Mouse (Mus musculus) lung, postnatal 0 days (tissue): ENCODE measurements around the gene Focad. TPM values are rescaled to one million over a fixed set of nuclear protein-coding genes. Genes with fewer than 3 reads are reported as not detected.

Source experiments
- ATAC-seq: fragments of 200-750 bp; cut with Nextera tagmentation; 2 replicates; pipeline ENCODE4 v1.8.0; 2017; ENCODE audit warnings: moderate library complexity
- DNase-seq: peaks from one replicate; pipeline ENCODE4 v3.0.0-alpha.2; 2016; ENCODE audit warnings: low spot score
- H3K27ac ChIP-seq: fragments of 300-500 bp; sonication (generic); 2 replicates; pipeline ENCODE4 v1.5.1; 2014; ENCODE audit warnings: antibody characterized with exemption, mild to moderate bottlenecking, low read length, mixed read lengths
- H3K27me3 ChIP-seq: fragments of 300-500 bp; sonication (generic); replicated peaks from 2 replicates; pipeline ENCODE4 v1.6.1; 2014; ENCODE audit warnings: low read length, mixed read lengths; ENCODE audit not compliant: insufficient read depth
- H3K36me3 ChIP-seq: fragments of 300-500 bp; sonication (generic); 2 replicates; pipeline ENCODE4 v1.6.1; 2014; ENCODE audit warnings: low read length, mixed read lengths; ENCODE audit not compliant: insufficient read depth
- H3K4me1 ChIP-seq: fragments of 300-500 bp; sonication (generic); 2 replicates; pipeline ENCODE4 v1.6.1; 2014; ENCODE audit warnings: antibody characterized with exemption, low read depth, low read length, mixed read lengths; ENCODE audit not compliant: insufficient read depth
- H3K4me2 ChIP-seq: fragments of 300-500 bp; sonication (generic); replicated peaks from 2 replicates; pipeline ENCODE4 v1.6.1; 2014; ENCODE audit warnings: low read depth, mild to moderate bottlenecking, low read length, moderate library complexity, mixed read lengths
- H3K4me3 ChIP-seq: fragments of 300-500 bp; sonication (generic); 2 replicates; pipeline ENCODE4 v1.5.1; 2014; ENCODE audit warnings: low read depth, low read length
- H3K9ac ChIP-seq: fragments of 300-500 bp; sonication (generic); replicated peaks from 2 replicates; pipeline ENCODE4 v1.6.1; 2014; ENCODE audit warnings: low read depth, mild to moderate bottlenecking
- H3K9me3 ChIP-seq: fragments of 300-500 bp; sonication (generic); 2 replicates; pipeline ENCODE4 v1.6.1; 2016; ENCODE audit warnings: low read length, mixed read lengths
- CTCF ChIP-seq: IDR thresholded peaks from 2 replicates; pipeline ENCODE4 v1.5.1; 2016; ENCODE audit warnings: antibody characterized with exemption, mild to moderate bottlenecking
- EP300 ChIP-seq: IDR thresholded peaks from 2 replicates; pipeline ENCODE4 v1.6.1; 2016; ENCODE audit warnings: antibody characterized with exemption, mild to moderate bottlenecking, control low read depth
- WGBS: fragments of 180-500 bp; shearing (Covaris S2); extraction: QIAGEN DNeasy Blood & Tissue Kit; methylation state at CpG from one replicate; pipeline ENCODE4 v1.1.7; 2014; 5-methylcytosine and 5-hydroxymethylcytosine counted together
- polyA plus RNA-seq: library from polyadenylated mRNA; unstranded; fragments of >200 nt; fragmentation: Nextera tagmentation; extraction: Ambion mirVana; gene quantifications from 2 replicates; pipeline ENCODE4 v1.2.1, GENCODE M21; 2015

Focad gene
- polyA plus RNA-seq, 1 experiment from 2014 or later, result 6.3 TPM

DNA sequence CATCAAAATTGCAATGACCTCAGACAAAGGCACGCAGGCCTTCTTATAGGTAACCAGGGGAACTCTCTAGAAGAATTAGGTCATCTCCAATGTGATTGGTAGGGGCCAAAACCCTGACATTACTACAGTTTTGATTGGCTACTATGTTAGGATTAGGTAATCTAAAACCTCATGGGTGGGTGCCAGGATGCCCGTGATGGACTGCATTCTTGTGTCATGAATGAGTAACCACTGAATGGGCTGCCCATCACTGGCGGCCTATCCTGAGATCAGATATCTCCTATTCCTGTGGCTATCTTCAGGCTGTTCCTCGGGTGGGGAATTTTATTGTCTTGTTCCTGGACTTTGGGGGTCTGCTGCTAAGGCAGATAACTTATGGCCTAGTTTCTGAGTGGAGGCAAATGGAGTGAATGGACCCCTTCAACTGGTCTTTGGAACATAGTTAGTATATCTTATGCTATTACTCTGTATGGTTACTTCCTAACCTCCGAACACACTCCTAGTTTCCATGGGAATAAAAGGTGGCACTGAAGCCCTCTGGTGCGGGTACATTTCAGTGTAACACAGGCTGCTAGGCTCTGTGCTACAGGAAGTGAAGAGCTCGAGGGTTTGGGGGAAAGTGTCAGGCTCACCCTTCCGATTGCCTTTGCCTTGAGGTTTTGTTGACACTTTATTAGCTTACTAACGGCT is 306.0 kb downstream of the Focad start:
- Histone ChIP-seq H3K36me3 (no peaks in the 10 kb centered on the region), H3K27ac (no peak overlapping the region), H3K9ac (no peak overlapping the region), H3K9me3 (no peaks in the 10 kb centered on the region), H3K4me3 (no peak overlapping the region), H3K4me1 (no peaks in the 10 kb centered on the region), H3K4me2 (no peak overlapping the region), H3K27me3 (no peaks in the 10 kb centered on the region)
- 67% methylated on average over 9 of the region's 9 CpGs for WGBS
- TF ChIP-seq CTCF, result no peak
- no peak for TF ChIP-seq EP300
- no peak for ATAC-seq
- DNase-seq, result no peak

DNA sequence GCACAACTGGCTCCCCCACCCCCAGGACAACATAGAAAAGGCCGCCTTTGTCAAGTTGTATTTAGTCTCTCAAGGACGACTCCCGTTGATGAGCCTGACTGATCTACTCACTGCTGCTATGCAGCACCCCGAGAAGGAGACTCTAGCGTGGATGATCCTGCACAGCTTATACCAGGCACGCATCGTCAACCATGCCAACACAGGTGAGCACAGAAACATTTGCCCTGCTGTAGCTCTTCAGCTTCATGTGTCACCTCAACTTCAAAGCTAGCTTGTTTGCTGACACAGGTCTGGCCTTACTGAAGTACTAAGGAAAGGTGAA is 306.5 kb downstream of the Focad start:
- ATAC-seq (no peak), DNase-seq (no peak)
- WGBS, result 83% methylated on average over 7 of the region's 7 CpGs
- Histone ChIP-seq H3K9me3 (no peaks in the 10 kb centered on the region), H3K36me3 (no peaks in the 10 kb centered on the region), H3K9ac (no peak overlapping the region), H3K4me3 (no peak overlapping the region), H3K4me1 (no peaks in the 10 kb centered on the region), H3K27me3 (no peaks in the 10 kb centered on the region), H3K27ac (no peak overlapping the region), H3K4me2 (no peak overlapping the region)
- no peak for TF ChIP-seq CTCF
- no peak for TF ChIP-seq EP300

GRCm38 (mm10) chr4:88402884-88403283 is 308.5 kb downstream of the Focad start:
- Histone ChIP-seq H3K4me1 (no peaks in the 10 kb centered on the region), H3K9ac (no peak overlapping the region), H3K4me2 (no peak overlapping the region), H3K27ac (no peak overlapping the region), H3K36me3 (0 out of 2 replicates have a peak, but pooled peaks cover 4% of the 10 kb centered on the region), H3K27me3 (no peaks in the 10 kb centered on the region), H3K4me3 (no peak overlapping the region), H3K9me3 (no peaks in the 10 kb centered on the region)
- TF ChIP-seq EP300 (no peak), CTCF (no peak)
- ATAC-seq (no peak), DNase-seq (no peak)
- 82% methylated on average over 6 of the region's 6 CpGs for WGBS

GRCm38 (mm10) chr4:88406887-88407696 is 312.7 kb downstream of the Focad start:
- TF ChIP-seq EP300 (no peak), CTCF (no peak)
- Histone ChIP-seq H3K4me3 (no peak overlapping the region), H3K36me3 (0 out of 2 replicates have a peak, but pooled peaks cover 4% of the 10 kb centered on the region), H3K9ac (no peak overlapping the region), H3K4me2 (no peak overlapping the region), H3K9me3 (no peaks in the 10 kb centered on the region), H3K27me3 (no peaks in the 10 kb centered on the region), H3K4me1 (no peaks in the 10 kb centered on the region), H3K27ac (no peak overlapping the region)
- WGBS, result 72% methylated on average over 4 of the region's 4 CpGs
- DNase-seq (peak; percentile 67), ATAC-seq (peak; percentile 55)

- H3K9ac ChIP-seq, result no peak overlapping the region
- WGBS, result 96% methylated on average over 4 of the region's 4 CpGs
Observed at GRCm38 (mm10) chr4:88409279-88409678, 314.9 kb downstream of the Focad start.

GRCm38 (mm10) chr4:88412331-88412730 is 317.9 kb downstream of the Focad start:
- WGBS, result 76% methylated on average over 2 of the region's 2 CpGs
- Histone ChIP-seq H3K36me3 (no peaks in the 10 kb centered on the region), H3K27ac (no peak overlapping the region), H3K4me3 (no peak overlapping the region), H3K4me1 (no peaks in the 10 kb centered on the region), H3K27me3 (no peaks in the 10 kb centered on the region), H3K9ac (no peak overlapping the region), H3K4me2 (no peak overlapping the region), H3K9me3 (no peaks in the 10 kb centered on the region)
- DNase-seq (no peak), ATAC-seq (no peak)
- TF ChIP-seq EP300 (no peak), CTCF (no peak)

More at GRCm38 (mm10) chr4:88409279-88409678, 314.9 kb downstream of the Focad start:
- Histone ChIP-seq H3K27me3 (no peaks in the 10 kb centered on the region), H3K4me2 (no peak overlapping the region), H3K4me1 (no peaks in the 10 kb centered on the region), H3K9me3 (no peaks in the 10 kb centered on the region), H3K4me3 (no peak overlapping the region), H3K36me3 (0 out of 2 replicates have a peak, but pooled peaks cover 4% of the 10 kb centered on the region), H3K27ac (no peak overlapping the region)
- TF ChIP-seq EP300 (no peak), CTCF (no peak)
- DNase-seq (no peak), ATAC-seq (no peak)
